Mouse (Mus musculus) megakaryocyte, embryonic 14.5 days (primary cell): ENCODE measurements at regions not wholly inside any gene's neighbourhood (a gene's known extent, or its start where the extent isn't known, plus 50 kb on each side); places are given as distances from the start of the nearest gene placed in this dataset.

Source experiments
- H3K27me3 ChIP-seq: replicated peaks from 2 replicates; pipeline ENCODE3; 2012; ENCODE audit warnings: inconsistent platforms
- H3K36me3 ChIP-seq: replicated peaks from 2 replicates; pipeline ENCODE3; 2012; ENCODE audit warnings: low read length, inconsistent platforms, mixed read lengths
- H3K4me1 ChIP-seq: 2 replicates; pipeline ENCODE4 v1.6.1; 2012; ENCODE audit warnings: inconsistent platforms
- H3K4me3 ChIP-seq: replicated peaks from 2 replicates; pipeline ENCODE3; 2012; ENCODE audit warnings: moderate library complexity, mild to moderate bottlenecking, inconsistent platforms
- H3K9me3 ChIP-seq: 2 replicates; pipeline ENCODE4 v1.6.1; 2012; ENCODE audit warnings: inconsistent platforms
- FLI1 ChIP-seq: IDR thresholded peaks from 2 replicates; pipeline ENCODE4 v1.6.1; 2012; ENCODE audit warnings: low read length, inconsistent platforms, mixed read lengths
- GATA1 ChIP-seq: IDR thresholded peaks from 3 replicates; pipeline ENCODE4 v1.6.1; 2012; ENCODE audit warnings: mixed read lengths, low read length, inconsistent platforms, borderline replicate concordance

DNA sequence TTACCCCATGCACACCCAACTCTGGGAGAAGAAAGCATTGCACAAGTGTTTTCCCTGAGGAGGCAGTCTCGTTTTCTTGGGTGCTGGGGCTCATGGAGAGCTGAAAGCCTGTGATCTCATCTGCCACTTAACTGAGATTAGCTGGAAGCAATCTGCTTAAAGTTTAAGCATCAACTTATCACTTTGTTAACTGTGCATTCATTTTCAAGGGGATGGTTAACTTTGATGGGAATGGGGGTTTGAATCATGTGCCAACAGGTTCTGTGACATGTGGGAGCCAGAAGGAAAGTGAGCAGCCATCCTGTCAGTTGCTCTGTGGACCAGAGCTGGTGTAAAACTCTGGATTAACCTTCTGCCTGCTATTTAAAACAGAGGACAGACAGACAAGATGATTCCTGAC lies 315.2 kb upstream of the Plxna2 start:
- no peak for TF ChIP-seq GATA1
- no peak for TF ChIP-seq FLI1
- Histone ChIP-seq H3K4me1 (peaks cover 4% of the 10 kb centered on the region; the same call in 1 of the 2 replicates), H3K4me3 (no peak overlapping the region), H3K9me3 (no peaks in the 10 kb centered on the region), H3K27me3 (peaks cover 2% of the 10 kb centered on the region), H3K36me3 (no peaks in the 10 kb centered on the region)

GRCm38 (mm10) chr1:194281941-194282340 lies 336.1 kb upstream of the Plxna2 start:
- no peaks in the 10 kb centered on the region for H3K27me3 ChIP-seq
- no peak overlapping the region for H3K4me3 ChIP-seq
- no peaks in the 10 kb centered on the region for H3K36me3 ChIP-seq
- H3K4me1 ChIP-seq = no peaks in the 10 kb centered on the region
- TF ChIP-seq GATA1 (no peak), FLI1 (no peak)
- 0 out of 2 replicates have a peak, but pooled peaks cover 2% of the 10 kb centered on the region for H3K9me3 ChIP-seq

GRCm38 (mm10) chr1:194268028-194268427 lies 350.0 kb upstream of the Plxna2 start:
- Histone ChIP-seq H3K36me3 (no peaks in the 10 kb centered on the region), H3K9me3 (no peaks in the 10 kb centered on the region), H3K27me3 (no peaks in the 10 kb centered on the region), H3K4me1 (no peaks in the 10 kb centered on the region), H3K4me3 (no peak overlapping the region)
- TF ChIP-seq GATA1 = no peak
- no peak for TF ChIP-seq FLI1

DNA sequence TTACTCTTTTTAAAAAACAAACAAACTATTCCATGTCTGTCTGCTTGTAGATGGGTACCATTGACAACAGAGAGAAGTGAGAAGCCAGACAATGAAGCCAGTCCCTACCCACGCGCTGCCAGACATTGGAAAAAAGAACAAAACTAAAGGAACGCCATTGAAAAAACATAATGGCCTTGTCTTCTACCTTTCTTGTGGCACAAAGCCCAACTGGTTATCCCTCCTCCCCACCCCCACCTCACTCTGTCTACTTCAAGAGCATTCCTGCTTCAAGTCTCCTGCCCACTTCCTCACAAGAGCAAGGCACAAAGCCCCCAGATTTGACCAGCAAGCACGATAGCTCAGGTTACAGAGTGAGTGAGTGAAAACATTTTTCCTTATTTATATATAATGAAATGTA lies 355.6 kb upstream of the Plxna2 start:
- Histone ChIP-seq H3K27me3 (no peaks in the 10 kb centered on the region), H3K4me3 (no peak overlapping the region), H3K4me1 (no peaks in the 10 kb centered on the region), H3K9me3 (no peaks in the 10 kb centered on the region), H3K36me3 (no peaks in the 10 kb centered on the region)
- TF ChIP-seq FLI1 (no peak), GATA1 (no peak)

GRCm38 (mm10) chr1:194259957-194260356 lies 358.1 kb upstream of the Plxna2 start:
- Histone ChIP-seq H3K27me3 (no peaks in the 10 kb centered on the region), H3K9me3 (no peaks in the 10 kb centered on the region), H3K4me3 (no peak overlapping the region), H3K36me3 (no peaks in the 10 kb centered on the region), H3K4me1 (no peaks in the 10 kb centered on the region)
- TF ChIP-seq FLI1 (no peak), GATA1 (no peak)

- Histone ChIP-seq H3K9me3 (no peaks in the 10 kb centered on the region), H3K4me1 (no peaks in the 10 kb centered on the region), H3K36me3 (no peaks in the 10 kb centered on the region), H3K4me3 (no peak overlapping the region), H3K27me3 (no peaks in the 10 kb centered on the region)
- TF ChIP-seq GATA1 (no peak), FLI1 (no peak)
Measured at GRCm38 (mm10) chr1:194244776-194245366, 373.1 kb upstream of the Plxna2 start.

- TF ChIP-seq FLI1 = no peak
- TF ChIP-seq GATA1 = no peak
- H3K27me3 ChIP-seq = no peaks in the 10 kb centered on the region
- H3K4me3 ChIP-seq = no peak overlapping the region
- H3K36me3 ChIP-seq = no peaks in the 10 kb centered on the region
- H3K9me3 ChIP-seq = no peaks in the 10 kb centered on the region
- H3K4me1 ChIP-seq = no peaks in the 10 kb centered on the region
Measured at GRCm38 (mm10) chr1:194241111-194241510, 376.9 kb upstream of the Plxna2 start.

DNA sequence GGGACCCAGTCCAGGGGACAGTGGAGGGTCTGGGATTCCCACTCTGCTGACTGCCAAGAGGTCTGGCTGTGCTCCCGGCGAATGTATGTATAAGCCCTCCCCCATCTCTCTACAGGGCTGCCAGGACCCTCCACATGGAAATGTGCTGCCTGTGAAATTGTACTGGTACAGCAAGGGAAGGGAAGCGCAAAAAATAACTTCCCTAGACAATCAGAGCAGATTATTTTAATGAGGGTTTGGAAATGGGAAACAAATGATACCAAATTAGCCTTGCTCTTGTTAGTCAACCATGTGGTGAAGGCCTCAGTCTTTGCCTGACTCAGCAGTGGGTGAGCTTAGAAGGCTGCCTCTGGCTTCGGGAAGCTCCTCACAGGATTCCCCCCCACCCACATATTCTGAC lies 386.8 kb upstream of the Plxna2 start:
- no peak for TF ChIP-seq FLI1
- no peak for TF ChIP-seq GATA1
- Histone ChIP-seq H3K9me3 (no peaks in the 10 kb centered on the region), H3K36me3 (no peaks in the 10 kb centered on the region), H3K4me3 (no peak overlapping the region), H3K4me1 (no peaks in the 10 kb centered on the region), H3K27me3 (no peaks in the 10 kb centered on the region)

GRCm38 (mm10) chr1:194226550-194227160 lies 391.4 kb upstream of the Plxna2 start:
- TF ChIP-seq GATA1 = no peak
- no peak for TF ChIP-seq FLI1
- no peaks in the 10 kb centered on the region for H3K27me3 ChIP-seq
- no peak overlapping the region for H3K4me3 ChIP-seq
- H3K9me3 ChIP-seq = no peaks in the 10 kb centered on the region
- H3K4me1 ChIP-seq = no peaks in the 10 kb centered on the region
- no peaks in the 10 kb centered on the region for H3K36me3 ChIP-seq

DNA sequence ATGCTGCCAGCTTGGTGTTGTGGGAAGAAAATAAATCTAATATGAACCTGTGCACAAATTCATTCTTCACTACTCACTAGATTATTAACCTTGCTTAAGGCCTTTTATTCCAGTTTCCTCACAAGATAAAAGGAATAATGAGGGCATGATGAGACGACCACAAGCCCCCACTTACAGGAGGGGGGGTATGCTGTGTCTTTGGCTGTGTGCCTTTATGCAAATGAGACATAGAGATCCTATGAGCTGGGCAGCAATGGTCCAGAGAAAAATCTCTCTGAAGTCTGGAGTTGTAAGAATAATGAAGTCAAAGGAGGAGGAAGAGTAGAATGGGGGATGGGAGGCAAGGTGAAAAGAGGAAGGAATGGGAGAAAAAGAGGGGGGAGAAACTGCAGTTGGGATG lies 392.2 kb upstream of the Plxna2 start:
- Histone ChIP-seq H3K36me3 (no peaks in the 10 kb centered on the region), H3K4me3 (no peak overlapping the region), H3K27me3 (no peaks in the 10 kb centered on the region), H3K4me1 (no peaks in the 10 kb centered on the region), H3K9me3 (no peaks in the 10 kb centered on the region)
- no peak for TF ChIP-seq FLI1
- no peak for TF ChIP-seq GATA1

GRCm38 (mm10) chr1:194224046-194224445 lies 394.0 kb upstream of the Plxna2 start:
- Histone ChIP-seq H3K9me3 (no peaks in the 10 kb centered on the region), H3K4me1 (no peaks in the 10 kb centered on the region)
- TF ChIP-seq FLI1 (no peak), GATA1 (no peak)

More at GRCm38 (mm10) chr1:194224046-194224445, 394.0 kb upstream of the Plxna2 start:
- Histone ChIP-seq H3K4me3 (no peak overlapping the region), H3K27me3 (no peaks in the 10 kb centered on the region), H3K36me3 (no peaks in the 10 kb centered on the region)
